Mouse (Mus musculus): ENCODE measurements around the gene Opcml.

Opcml gene

GRCm38 (mm10) chr9:28613683-28614620, 823.4 kb downstream of the Opcml start:
- DNase-seq (ENCODE audit: low read depth, low spot score): peak; percentile 64

- DNase-seq (ENCODE audit: low read depth, low spot score): peak; percentile 48
Observed at GRCm38 (mm10) chr9:28615447-28615846, 824.9 kb downstream of the Opcml start.

- DNase-seq (ENCODE audit: low read depth, low spot score): no peak
Observed at GRCm38 (mm10) chr9:28617666-28618065, 827.1 kb downstream of the Opcml start.

- no peak for DNase-seq (ENCODE audit: low read depth, low spot score)
Observed at GRCm38 (mm10) chr9:28618186-28618892, 827.8 kb downstream of the Opcml start.

GRCm38 (mm10) chr9:28621939-28622338, 831.4 kb downstream of the Opcml start:
- no peak for DNase-seq (ENCODE audit: low read depth, low spot score)

- DNase-seq (ENCODE audit: low read depth, low spot score): no peak
Observed at GRCm38 (mm10) chr9:28624870-28625269, 834.3 kb downstream of the Opcml start.

GRCm38 (mm10) chr9:28642766-28643165, 852.2 kb downstream of the Opcml start:
- DNase-seq (ENCODE audit: low read depth, low spot score): no peak

GRCm38 (mm10) chr9:28644063-28644462, 853.5 kb downstream of the Opcml start:
- no peak for DNase-seq (ENCODE audit: low read depth, low spot score)

GRCm38 (mm10) chr9:28650089-28650488, 859.5 kb downstream of the Opcml start:
- no peak for DNase-seq (ENCODE audit: low read depth, low spot score)

GRCm38 (mm10) chr9:28659996-28660395, 869.4 kb downstream of the Opcml start:
- DNase-seq (ENCODE audit: low read depth, low spot score): no peak

GRCm38 (mm10) chr9:28662882-28663281, 872.3 kb downstream of the Opcml start:
- no peak for DNase-seq (ENCODE audit: low read depth, low spot score)

- DNase-seq (ENCODE audit: low read depth, low spot score): no peak
Observed at GRCm38 (mm10) chr9:28680309-28680708, 889.7 kb downstream of the Opcml start.

- no peak for DNase-seq (ENCODE audit: low read depth, low spot score)
Observed at GRCm38 (mm10) chr9:28681252-28682037, 890.9 kb downstream of the Opcml start.

- no peak for DNase-seq (ENCODE audit: low read depth, low spot score)
Observed at GRCm38 (mm10) chr9:28683951-28684470, 893.4 kb downstream of the Opcml start.

- DNase-seq (ENCODE audit: low read depth, low spot score): no peak
Observed at GRCm38 (mm10) chr9:28686942-28687611, 896.5 kb downstream of the Opcml start.

- no peak for DNase-seq (ENCODE audit: low read depth, low spot score)
Observed at GRCm38 (mm10) chr9:28690134-28690533, 899.6 kb downstream of the Opcml start.

GRCm38 (mm10) chr9:28705796-28706195, 915.2 kb downstream of the Opcml start:
- DNase-seq (ENCODE audit: low read depth, low spot score): no peak

GRCm38 (mm10) chr9:28714544-28714943, 924.0 kb downstream of the Opcml start:
- DNase-seq (ENCODE audit: low read depth, low spot score): no peak

- DNase-seq (ENCODE audit: low read depth, low spot score): no peak
Observed at GRCm38 (mm10) chr9:28720186-28720585, 929.6 kb downstream of the Opcml start.

GRCm38 (mm10) chr9:28731811-28732602, 941.4 kb downstream of the Opcml start:
- DNase-seq (ENCODE audit: low read depth, low spot score): no peak

All from ZHBTc4 (cell line).